Comparison of ENCODE assay signal across 9 mouse cellular contexts in the genomic region with DNA sequence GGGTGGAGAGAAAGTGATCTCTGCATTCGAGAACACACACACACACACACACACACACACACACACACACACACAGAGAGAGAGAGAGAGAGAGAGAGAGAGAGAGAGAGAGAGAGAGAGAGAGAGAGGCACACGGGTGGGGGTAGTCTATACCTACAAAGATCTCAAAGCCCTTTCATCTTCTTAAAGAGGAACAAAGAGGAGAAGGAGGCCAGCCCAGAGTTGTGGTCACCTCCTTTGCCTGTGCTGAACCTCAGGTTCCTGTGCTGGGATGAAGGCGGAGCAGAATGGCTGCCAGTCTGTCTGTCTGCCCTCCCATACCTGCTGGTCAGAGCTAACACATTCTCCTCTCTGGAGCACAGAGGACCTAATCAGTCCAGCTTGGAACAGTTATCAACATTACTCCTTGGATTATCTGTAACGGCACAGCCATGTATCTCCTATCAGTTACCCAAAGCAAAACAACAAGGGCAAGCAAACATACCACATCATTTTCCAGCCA. TPM values are rescaled to one million over a fixed set of nuclear protein-coding genes. Genes with fewer than 3 reads are reported as not detected.
DNase-seq lines count a peak whose midpoint lies in the region; ATAC-seq and TF ChIP-seq lines count a peak whose summit lies in the region.
"Had no signal": no experiment of that assay in that cellular context is flagged by ENCODE, and none has a peak within 500 bp of the region (broad histone marks: within the 10 kb centered on the region; RNA-seq: fewer than 3 reads in every experiment).

No protein-coding gene starts in this region.

- WGBS in lung, embryonic 16.5 days: 31% methylated on average over 4 of the region's 4 CpGs
- WGBS in forebrain, embryonic 14.5 days: 41% methylated on average over 4 of the region's 4 CpGs
- WGBS in liver, embryonic 14.5 days (ENCODE audit: insufficient replicate concordance): 12% methylated on average over 4 of the region's 4 CpGs

- H3K4me3 ChIP-seq in lung, embryonic 16.5 days (ENCODE audit: low read length): no peak overlapping the region
- no peak overlapping the region for H3K4me3 ChIP-seq in forebrain, embryonic 14.5 days (ENCODE audit: low read depth, low read length)
- no peak overlapping the region for H3K4me3 ChIP-seq in liver, embryonic 14.5 days (ENCODE audit: insufficient read depth in 1 of 2, low read depth in 2 of 2, low read length in 2 of 2)

- no peak overlapping the region; the same call in 1 of the 2 replicates for H3K9ac ChIP-seq in lung, embryonic 16.5 days (ENCODE audit: low read length)
- H3K9ac ChIP-seq in forebrain, embryonic 14.5 days (ENCODE audit: low read length): peak overlapping the region; percentile 69
- H3K9ac ChIP-seq in liver, embryonic 14.5 days (replicated peaks): no peak overlapping the region

- no peak for TF ChIP-seq CTCF in liver, embryonic 14.5 days (IDR thresholded peaks at IDR 0.05; ENCODE audit: low read depth)

- ATAC-seq in lung, embryonic 16.5 days (ENCODE audit: low read depth): no peak
- peak; percentile 32; the same call in 1 of the 2 replicates for ATAC-seq in forebrain, embryonic 14.5 days
- ATAC-seq in liver, embryonic 14.5 days (ENCODE audit: insufficient read depth): peak; percentile 47

- H3K36me3 ChIP-seq in lung, embryonic 16.5 days (ENCODE audit: control insufficient read depth, insufficient read depth, low read length): no peaks in the 10 kb centered on the region
- no peaks in the 10 kb centered on the region for H3K36me3 ChIP-seq in forebrain, embryonic 14.5 days (ENCODE audit: control insufficient read depth, insufficient read depth, low read length)
- H3K36me3 ChIP-seq in liver, embryonic 14.5 days (replicated peaks; ENCODE audit: control insufficient read depth, insufficient read depth, low read depth): no peaks in the 10 kb centered on the region
- H3K36me3 ChIP-seq: lung, embryonic 15.5 days had no signal

- TF ChIP-seq EP300 in liver, embryonic 14.5 days (IDR thresholded peaks at IDR 0.05; ENCODE audit: low read depth): peak; percentile 42; the same call in 1 of the 2 replicates

- H3K27ac ChIP-seq in lung, embryonic 16.5 days (ENCODE audit: low read length): peak overlapping the region; percentile 10; the same call in 1 of the 2 replicates
- H3K27ac ChIP-seq in forebrain, embryonic 14.5 days (ENCODE audit: low read depth, low read length): peak overlapping the region; percentile 92
- no peak overlapping the region for H3K27ac ChIP-seq in liver, embryonic 14.5 days

- no peaks in the 10 kb centered on the region for H3K27me3 ChIP-seq in lung, embryonic 16.5 days (ENCODE audit: control insufficient read depth, insufficient read depth, low read depth, low read length)
- no peaks in the 10 kb centered on the region for H3K27me3 ChIP-seq in forebrain, embryonic 14.5 days (replicated peaks; ENCODE audit: control insufficient read depth, insufficient read depth, low read length)
- no peaks in the 10 kb centered on the region for H3K27me3 ChIP-seq in liver, embryonic 14.5 days (ENCODE audit: control insufficient read depth, insufficient read depth, low read length)
- H3K27me3 ChIP-seq: lung, embryonic 15.5 days had no signal

- H3K4me1 ChIP-seq in lung, embryonic 16.5 days (replicated peaks; ENCODE audit: control insufficient read depth, insufficient read depth, low read length): peaks cover 24% of the 10 kb centered on the region
- H3K4me1 ChIP-seq in forebrain, embryonic 14.5 days (ENCODE audit: control insufficient read depth, insufficient read depth, low read length): peaks cover 16% of the 10 kb centered on the region
- H3K4me1 ChIP-seq in liver, embryonic 14.5 days (replicated peaks; ENCODE audit: control insufficient read depth in 2 of 2, insufficient read depth in 2 of 2, low read length in 1 of 2): peaks cover 19 to 34% of the 10 kb centered on the region in 2 experiments

- H3K4me2 ChIP-seq in lung, embryonic 16.5 days (ENCODE audit: low read depth, low read length): no peak overlapping the region; the same call in 1 of the 2 replicates
- peak overlapping the region; percentile 55 for H3K4me2 ChIP-seq in forebrain, embryonic 14.5 days (ENCODE audit: low read length)
- H3K4me2 ChIP-seq in liver, embryonic 14.5 days (ENCODE audit: low read depth): peak overlapping the region; percentile 39; the same call in 1 of the 2 replicates

- DNase-seq in lung, postnatal 4 days: no peak
- no peak for DNase-seq in forebrain, embryonic 14.5 days (ENCODE audit: low spot score)
- no peak for DNase-seq in liver, embryonic 14.5 days (ENCODE audit: low read depth in 3 of 3, low spot score in 3 of 3)
- peak; percentile 65 for DNase-seq in thymus, postnatal 0 days (ENCODE audit: low spot score)
- DNase-seq in gastrocnemius, postnatal 4 days (ENCODE audit: low spot score in 2 of 2): no peak
- no peak for DNase-seq in retina, embryonic 14.5 days (ENCODE audit: low spot score)
- no peak for DNase-seq in adrenal gland, adult 2 months

- no peaks in the 10 kb centered on the region for H3K9me3 ChIP-seq in lung, embryonic 16.5 days (ENCODE audit: control insufficient read depth, low read length)
- H3K9me3 ChIP-seq in forebrain, embryonic 14.5 days (replicated peaks; ENCODE audit: control insufficient read depth, low read length): no peaks in the 10 kb centered on the region
- no peaks in the 10 kb centered on the region for H3K9me3 ChIP-seq in liver, embryonic 14.5 days (ENCODE audit: control insufficient read depth, low read length)
- H3K9me3 ChIP-seq: lung, embryonic 15.5 days had no signal

RNA-seq across cellular contexts. Expression of gene Cfap43, which starts 8.9 kb away (rescaled TPM):
- polyA plus RNA-seq in lung, embryonic 16.5 days (2015; fragmentation: Nextera tagmentation; extraction: Ambion mirVana): 1.7 and 2.6 TPM in 2 replicates
- 0.99 and 1.4 TPM in 2 replicates for polyA plus RNA-seq in forebrain, embryonic 14.5 days (2014; fragmentation: Nextera tagmentation; extraction: Ambion mirVana)
- polyA plus RNA-seq in liver, embryonic 14.5 days (2012; rRNA removed): 0.01 TPM in 1 of 2 replicates, not detected in the other
- 0.05 TPM in 1 of 2 replicates, not detected in the other for polyA plus RNA-seq in liver, embryonic 14.5 days (2014; fragmentation: Nextera tagmentation; extraction: Ambion mirVana)
- polyA plus RNA-seq in thymus, postnatal 0 days (2015; fragmentation: Nextera tagmentation; extraction: Ambion mirVana): 0.20 and 0.35 TPM in 2 replicates
- total RNA-seq in gastrocnemius, postnatal 4 days (2021): under 1 TPM in 1 of 2 experiments, not detected in 1; 0.32 TPM
- total RNA-seq in adrenal gland, adult 2 months (2021): not detected
- polyA plus RNA-seq in adrenal gland, adult 2 months (2012; rRNA removed): 0.06 TPM in 1 of 2 replicates, not detected in the other

RNA-seq across cellular contexts. Expression of gene Itprip, which starts 8.9 kb away (rescaled TPM):
- 16.2 and 16.9 TPM in 2 replicates for polyA plus RNA-seq in lung, embryonic 16.5 days (2015; fragmentation: Nextera tagmentation; extraction: Ambion mirVana)
- 5.4 and 6.4 TPM in 2 replicates for polyA plus RNA-seq in forebrain, embryonic 14.5 days (2014; fragmentation: Nextera tagmentation; extraction: Ambion mirVana)
- 1.9 and 2.0 TPM in 2 replicates for polyA plus RNA-seq in liver, embryonic 14.5 days (2012; rRNA removed)
- 2.2 and 2.5 TPM in 2 replicates for polyA plus RNA-seq in liver, embryonic 14.5 days (2014; fragmentation: Nextera tagmentation; extraction: Ambion mirVana)
- 20.9 and 21.1 TPM in 2 replicates for polyA plus RNA-seq in thymus, postnatal 0 days (2015; fragmentation: Nextera tagmentation; extraction: Ambion mirVana)
- total RNA-seq in gastrocnemius, postnatal 4 days (2021): 1 to 10 TPM; 2.9 to 4.3 TPM
- 10 to 100 TPM; 18.5 to 19.0 TPM for total RNA-seq in adrenal gland, adult 2 months (2021)
- 9.8 and 12.8 TPM in 2 replicates for polyA plus RNA-seq in adrenal gland, adult 2 months (2012; rRNA removed)

RNA-seq across cellular contexts. Expression of gene Cfap58, which starts 27.3 kb away (rescaled TPM):
- 0.53 and 0.73 TPM in 2 replicates for polyA plus RNA-seq in lung, embryonic 16.5 days (2015; fragmentation: Nextera tagmentation; extraction: Ambion mirVana)
- 0.37 and 0.50 TPM in 2 replicates for polyA plus RNA-seq in forebrain, embryonic 14.5 days (2014; fragmentation: Nextera tagmentation; extraction: Ambion mirVana)
- polyA plus RNA-seq in liver, embryonic 14.5 days (2012; rRNA removed): not detected in 2 replicates
- not detected in 2 replicates for polyA plus RNA-seq in liver, embryonic 14.5 days (2014; fragmentation: Nextera tagmentation; extraction: Ambion mirVana)
- 0.09 and 0.18 TPM in 2 replicates for polyA plus RNA-seq in thymus, postnatal 0 days (2015; fragmentation: Nextera tagmentation; extraction: Ambion mirVana)
- not detected for total RNA-seq in gastrocnemius, postnatal 4 days (2021)
- not detected for total RNA-seq in adrenal gland, adult 2 months (2021)
- not detected in 2 replicates for polyA plus RNA-seq in adrenal gland, adult 2 months (2012; rRNA removed)

RNA-seq across cellular contexts. Expression of gene Gsto2, which starts 44.8 kb away (rescaled TPM):
- polyA plus RNA-seq in lung, embryonic 16.5 days (2015; fragmentation: Nextera tagmentation; extraction: Ambion mirVana): 1.2 and 1.3 TPM in 2 replicates
- polyA plus RNA-seq in forebrain, embryonic 14.5 days (2014; fragmentation: Nextera tagmentation; extraction: Ambion mirVana): 1.1 TPM in 2 replicates
- 0.08 and 0.28 TPM in 2 replicates for polyA plus RNA-seq in liver, embryonic 14.5 days (2012; rRNA removed)
- polyA plus RNA-seq in liver, embryonic 14.5 days (2014; fragmentation: Nextera tagmentation; extraction: Ambion mirVana): 0.11 and 0.37 TPM in 2 replicates
- 0.39 and 0.52 TPM in 2 replicates for polyA plus RNA-seq in thymus, postnatal 0 days (2015; fragmentation: Nextera tagmentation; extraction: Ambion mirVana)
- 1 to 10 TPM; 1.3 to 1.9 TPM for total RNA-seq in gastrocnemius, postnatal 4 days (2021)
- 1 to 10 TPM; 2.1 to 3.2 TPM for total RNA-seq in adrenal gland, adult 2 months (2021)
- 0.37 and 0.61 TPM in 2 replicates for polyA plus RNA-seq in adrenal gland, adult 2 months (2012; rRNA removed)

RNA-seq across cellular contexts. Expression of gene Gsto1, which starts 55.4 kb away (rescaled TPM):
- polyA plus RNA-seq in lung, embryonic 16.5 days (2015; fragmentation: Nextera tagmentation; extraction: Ambion mirVana): 93.9 and 105 TPM in 2 replicates
- 105 and 120 TPM in 2 replicates for polyA plus RNA-seq in forebrain, embryonic 14.5 days (2014; fragmentation: Nextera tagmentation; extraction: Ambion mirVana)
- polyA plus RNA-seq in liver, embryonic 14.5 days (2012; rRNA removed): 51.7 and 57.2 TPM in 2 replicates
- polyA plus RNA-seq in liver, embryonic 14.5 days (2014; fragmentation: Nextera tagmentation; extraction: Ambion mirVana): 98.9 and 111 TPM in 2 replicates
- 84.0 and 157 TPM in 2 replicates for polyA plus RNA-seq in thymus, postnatal 0 days (2015; fragmentation: Nextera tagmentation; extraction: Ambion mirVana)
- 10 to 100 TPM; 30.0 to 34.3 TPM for total RNA-seq in gastrocnemius, postnatal 4 days (2021)
- 100 to 1,000 TPM; 111 to 151 TPM for total RNA-seq in adrenal gland, adult 2 months (2021)
- polyA plus RNA-seq in adrenal gland, adult 2 months (2012; rRNA removed): 64.5 and 72.3 TPM in 2 replicates
